Mouse (Mus musculus): ENCODE results near the gene Ranbp3. TPM values are rescaled to one million over a fixed set of nuclear protein-coding genes. Genes with fewer than 3 reads are reported as not detected.

Ranbp3 gene
- polyA plus RNA-seq, 1 experiment from 2014 or later, result 105 TPM

DNA sequence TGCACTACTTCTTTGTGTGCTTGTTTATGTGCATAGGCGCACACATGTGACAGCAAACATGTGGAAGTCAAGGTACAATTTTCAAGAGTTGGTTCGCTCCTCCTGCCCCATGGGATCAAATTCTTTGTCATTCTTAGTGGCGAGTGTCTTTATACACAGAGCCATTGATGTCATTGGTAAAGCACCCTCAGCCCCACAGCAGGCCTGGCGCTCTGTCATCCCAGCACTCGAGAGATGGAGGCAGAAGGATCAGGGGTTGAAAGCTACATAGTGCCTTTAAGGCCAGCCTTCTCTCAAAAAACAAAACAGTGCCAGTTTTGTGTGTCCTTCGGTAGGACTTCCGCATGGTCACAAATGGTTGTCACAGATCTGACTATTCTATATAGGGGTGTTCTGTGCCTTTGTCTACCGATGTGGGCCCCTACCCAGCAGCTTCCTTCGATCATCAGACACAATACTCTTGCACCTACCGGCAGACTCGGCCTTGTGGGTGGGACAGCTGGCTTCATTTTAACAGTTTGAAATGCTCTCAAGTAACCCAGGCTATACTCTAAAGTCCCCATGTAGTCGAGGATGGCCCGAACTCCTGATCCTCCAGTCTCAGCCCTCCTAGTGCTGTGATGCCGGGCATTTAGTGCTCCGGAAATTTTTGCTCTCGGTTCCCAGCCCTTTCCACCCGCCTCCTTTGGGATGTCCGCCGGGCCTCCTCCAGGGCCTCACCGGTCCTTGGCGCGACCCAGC lies 43.0 kb downstream of the Ranbp3 start:
- Histone ChIP-seq H3K27ac (peak overlapping the region; percentile 80), H3K4me2 (replicated peaks) (peak overlapping the region; percentile 80), H3K4me1 (peaks cover 35% of the 10 kb centered on the region), H3K9me3 (no peaks in the 10 kb centered on the region), H3K4me3 (peak overlapping the region; percentile 67), H3K36me3 (peaks cover 41% of the 10 kb centered on the region), H3K9ac (peak overlapping the region; percentile 84), H3K27me3 (no peaks in the 10 kb centered on the region)
- WGBS, result 26% methylated on average over 22 of the region's 22 CpGs
- ATAC-seq (ENCODE audit: low FRiP score, low read depth), result no peak

DNA sequence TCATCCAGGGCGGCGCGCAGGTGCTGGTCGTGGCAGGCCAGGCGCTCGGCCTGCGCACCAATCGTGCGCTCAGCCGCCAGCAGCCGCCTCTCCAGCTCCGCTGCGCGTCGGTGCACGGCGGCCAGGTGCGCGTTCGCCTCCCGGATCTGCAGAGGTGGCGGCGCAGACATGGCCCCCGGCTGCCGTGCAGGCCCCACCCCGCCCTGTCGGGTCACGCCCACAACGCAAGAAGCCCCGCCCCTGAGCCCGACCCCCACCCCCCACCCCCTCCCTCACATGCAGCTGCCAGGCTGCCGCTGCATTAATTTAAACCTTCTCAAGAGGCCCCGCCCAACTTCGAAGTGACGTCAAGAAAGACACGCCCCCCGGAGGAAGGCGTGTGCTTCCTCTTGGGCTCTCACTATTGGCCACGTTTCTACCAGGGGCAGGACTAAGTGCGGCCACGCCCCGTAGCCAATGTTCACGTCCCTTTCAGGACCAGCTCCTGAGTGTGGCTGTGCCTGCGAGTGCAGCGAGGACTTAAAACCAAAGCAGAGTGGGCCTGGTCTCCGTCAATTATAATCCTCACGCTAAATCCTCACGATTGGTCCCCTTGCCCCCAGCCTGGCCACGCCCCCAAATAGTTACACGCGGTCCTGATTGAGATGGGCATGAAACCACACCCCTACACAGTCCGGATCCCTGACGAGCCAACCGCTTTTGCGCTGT lies 43.7 kb downstream of the Ranbp3 start:
- Histone ChIP-seq H3K36me3 (peaks cover 41% of the 10 kb centered on the region), H3K9ac (peak overlapping the region; percentile 89), H3K27me3 (no peaks in the 10 kb centered on the region), H3K4me1 (peaks cover 37% of the 10 kb centered on the region), H3K4me3 (peak overlapping the region; percentile 67), H3K27ac (peak overlapping the region; percentile 80), H3K9me3 (no peaks in the 10 kb centered on the region), H3K4me2 (replicated peaks) (peak overlapping the region; percentile 80)
- under 1% methylated on average over 55 of the region's 55 CpGs for WGBS
- ATAC-seq (ENCODE audit: low FRiP score, low read depth), result peak; percentile 95

DNA sequence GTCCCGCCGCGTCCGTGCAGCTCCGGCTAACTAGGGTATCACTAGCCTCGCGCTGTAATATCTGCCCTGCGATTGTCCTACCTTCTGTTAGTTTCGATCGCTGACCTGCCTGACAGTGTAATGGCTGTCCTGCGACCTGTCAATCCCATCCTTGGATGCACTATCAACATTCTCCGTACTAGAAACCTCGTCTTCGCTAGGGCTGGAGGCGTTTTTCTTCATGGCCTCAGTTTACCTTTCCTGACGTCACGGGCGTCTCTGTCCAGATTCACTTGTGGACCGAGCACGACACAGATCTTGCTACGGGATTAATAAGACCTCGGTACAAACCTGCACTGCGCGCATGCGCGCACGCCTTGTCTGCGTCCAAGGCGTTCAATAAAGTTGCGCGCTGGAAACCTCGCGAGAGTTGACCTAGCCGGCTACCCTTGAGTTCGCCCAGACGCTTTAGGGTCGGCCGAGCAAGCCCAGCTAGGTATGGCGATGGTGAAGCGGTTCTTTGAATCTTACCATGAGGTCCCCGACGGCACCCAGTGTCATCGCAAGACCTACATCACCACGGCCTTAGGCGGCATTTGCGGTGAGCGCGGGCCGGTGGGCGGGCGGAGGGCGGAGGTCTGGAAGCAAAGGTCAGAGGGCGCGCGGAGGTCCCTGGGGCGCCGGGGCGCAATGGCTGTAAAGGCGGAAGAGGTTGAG lies 44.4 kb downstream of the Ranbp3 start, which contains the start of the genes Ndufa11 and Vmac:
Gene Ndufa11, plus strand, starts transcription at position 405 of the 696 bp plus-strand sequence.
Gene Vmac, minus strand, starts transcription at position 660 of the 696 bp plus-strand sequence.
- peak within 1 kb of the TSS; percentile 80 for H3K4me2 ChIP-seq (replicated peaks)
- ATAC-seq (ENCODE audit: low FRiP score, low read depth), result peak; percentile 70
- H3K27me3 ChIP-seq, result no peaks in the 10 kb centered on the region
- H3K4me1 ChIP-seq, result peaks cover 44% of the 10 kb centered on the region
- H3K36me3 ChIP-seq, result peaks cover 41% of the 10 kb centered on the region
- H3K4me3 ChIP-seq, result peak within 1 kb of the TSS; percentile 67
- WGBS, result under 1% methylated on average over 59 of the region's 59 CpGs
- peak within 1 kb of the TSS; percentile 89 for H3K9ac ChIP-seq
- peak within 1 kb of the TSS; percentile 80 for H3K27ac ChIP-seq
- H3K9me3 ChIP-seq, result no peaks in the 10 kb centered on the region

DNA sequence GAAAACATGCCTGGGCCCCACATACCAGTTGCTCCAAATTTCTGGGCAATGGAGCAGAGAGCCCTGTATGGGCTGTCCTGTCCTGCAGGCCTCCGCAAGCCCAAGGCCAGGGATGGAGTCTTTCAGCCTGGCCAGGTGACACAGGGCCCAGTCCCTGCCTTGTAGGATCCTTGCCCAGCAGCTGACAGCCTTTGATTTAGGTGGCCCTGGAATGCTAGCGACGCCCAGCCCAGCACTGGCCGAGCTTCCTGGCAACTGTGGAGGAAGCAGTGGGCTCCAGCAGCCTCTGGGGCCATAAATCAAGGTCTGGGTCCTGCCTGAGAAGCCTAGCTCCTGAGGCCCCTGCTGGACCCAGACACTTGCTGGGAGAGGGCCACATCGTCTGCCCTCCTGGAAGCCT lies 49.3 kb downstream of the Ranbp3 start:
- ATAC-seq (ENCODE audit: low FRiP score, low read depth), result no peak
- Histone ChIP-seq H3K9ac (peak overlapping the region; percentile 53), H3K27me3 (no peaks in the 10 kb centered on the region), H3K4me3 (no peak overlapping the region), H3K36me3 (peaks cover 45% of the 10 kb centered on the region), H3K9me3 (no peaks in the 10 kb centered on the region), H3K4me1 (peaks cover 66% of the 10 kb centered on the region), H3K4me2 (replicated peaks) (no peak overlapping the region; the same call in 1 of the 2 replicates), H3K27ac (peak overlapping the region; percentile 58)
- whole genome bisulfite sequencing, result 30% methylated on average over 5 of the region's 5 CpGs

GRCm38 (mm10) chr17:56723419-56724161 lies 50.5 kb downstream of the Ranbp3 start:
- Histone ChIP-seq H3K27me3 (no peaks in the 10 kb centered on the region), H3K4me2 (replicated peaks) (peak overlapping the region; percentile 28; the same call in 1 of the 2 replicates), H3K4me3 (0 out of 2 replicates have a peak overlapping the region, but pooled peaks have one; percentile 0), H3K9ac (peak overlapping the region; percentile 53; the same call in 1 of the 2 replicates), H3K36me3 (peaks cover 45% of the 10 kb centered on the region), H3K4me1 (peaks cover 71% of the 10 kb centered on the region), H3K9me3 (no peaks in the 10 kb centered on the region), H3K27ac (peak overlapping the region; percentile 69)
- WGBS, result 69% methylated on average over 11 of the region's 11 CpGs
- peak; percentile 57 for ATAC-seq (ENCODE audit: low FRiP score, low read depth)

- Histone ChIP-seq H3K27ac (peak overlapping the region; percentile 44), H3K4me3 (no peak overlapping the region), H3K4me1 (peaks cover 63% of the 10 kb centered on the region), H3K27me3 (no peaks in the 10 kb centered on the region), H3K9ac (peak overlapping the region; percentile 21; the same call in 1 of the 2 replicates), H3K4me2 (replicated peaks) (peak overlapping the region; percentile 2; the same call in 1 of the 2 replicates), H3K9me3 (no peaks in the 10 kb centered on the region), H3K36me3 (peaks cover 28% of the 10 kb centered on the region)
- 3% methylated on average over 7 of the region's 7 CpGs for WGBS
- ATAC-seq (ENCODE audit: low FRiP score, low read depth), result 0 out of 2 replicates have a peak, but pooled peaks have one; percentile 13
These were observed 54.0 kb downstream of the Ranbp3 start for GRCm38 (mm10) chr17:56727029-56727649.

DNA sequence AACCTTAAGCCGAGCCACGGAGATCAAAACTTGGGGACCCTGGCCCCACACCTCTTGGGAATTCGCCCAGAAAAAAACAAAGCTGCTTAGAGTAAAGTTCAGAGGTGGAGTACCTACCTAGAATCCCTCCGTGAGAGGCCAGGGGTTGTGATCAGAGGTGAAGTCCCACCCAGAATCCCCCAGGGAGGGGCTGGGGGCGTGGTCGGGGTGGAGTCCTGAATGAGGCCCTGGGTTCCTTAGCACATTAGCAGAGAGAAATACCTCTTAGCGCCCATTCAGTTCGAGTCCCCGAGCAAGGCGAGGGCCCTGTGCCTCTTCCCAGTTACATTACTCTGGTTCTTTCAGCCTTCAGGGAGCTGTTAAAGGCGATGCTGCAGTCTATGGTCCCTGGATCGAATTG lies 54.6 kb downstream of the Ranbp3 start:
- Histone ChIP-seq H3K9ac (0 out of 2 replicates have a peak overlapping the region, but pooled peaks have one; percentile 13), H3K27me3 (no peaks in the 10 kb centered on the region), H3K36me3 (peaks cover 23% of the 10 kb centered on the region), H3K4me3 (no peak overlapping the region), H3K4me1 (peaks cover 57% of the 10 kb centered on the region), H3K9me3 (no peaks in the 10 kb centered on the region), H3K4me2 (replicated peaks) (0 out of 2 replicates have a peak overlapping the region, but pooled peaks have one; percentile 11), H3K27ac (peak overlapping the region; percentile 44)
- ATAC-seq (ENCODE audit: low FRiP score, low read depth), result no peak
- 8% methylated on average over 12 of the region's 12 CpGs for WGBS

- Histone ChIP-seq H3K27ac (no peak overlapping the region), H3K27me3 (no peaks in the 10 kb centered on the region), H3K9me3 (no peaks in the 10 kb centered on the region), H3K4me1 (peaks cover 53% of the 10 kb centered on the region), H3K36me3 (peaks cover 18% of the 10 kb centered on the region), H3K9ac (0 out of 2 replicates have a peak overlapping the region, but pooled peaks have one; percentile 1), H3K4me2 (replicated peaks) (0 out of 2 replicates have a peak overlapping the region, but pooled peaks have one; percentile 11), H3K4me3 (no peak overlapping the region)
- ATAC-seq (ENCODE audit: low FRiP score, low read depth), result no peak
- WGBS, result 14% methylated on average over 12 of the region's 12 CpGs
These were observed 55.0 kb downstream of the Ranbp3 start for GRCm38 (mm10) chr17:56728117-56728516.

DNA sequence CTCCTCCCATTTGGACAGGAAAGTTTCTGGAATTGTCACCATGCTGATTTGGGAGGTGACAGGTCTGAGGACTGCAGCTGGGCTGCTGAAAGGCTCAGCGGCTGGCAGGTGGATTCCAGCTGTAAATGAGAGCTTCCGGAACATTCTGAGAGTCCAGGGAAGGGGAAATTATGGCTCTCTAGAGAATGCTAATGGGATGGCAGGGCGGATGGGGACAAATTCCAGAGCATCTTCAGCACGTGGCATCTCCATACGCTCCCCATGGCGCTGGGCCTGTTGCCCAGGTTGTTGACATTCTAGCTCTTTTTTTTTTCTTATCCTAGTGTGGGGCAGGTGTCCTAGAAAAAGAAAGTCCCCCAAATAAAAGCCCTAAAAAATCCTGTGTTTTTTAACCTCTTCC lies 56.1 kb downstream of the Ranbp3 start:
- 38% methylated on average over 6 of the region's 6 CpGs for WGBS
- no peak for ATAC-seq (ENCODE audit: low FRiP score, low read depth)
- no peak overlapping the region for H3K4me3 ChIP-seq

GRCm38 (mm10) chr17:56729656-56730055 lies 56.6 kb downstream of the Ranbp3 start:
- no peaks in the 10 kb centered on the region for H3K27me3 ChIP-seq
- peaks cover 37% of the 10 kb centered on the region for H3K4me1 ChIP-seq
- H3K4me3 ChIP-seq, result no peak overlapping the region
- 66% methylated on average over 2 of the region's 2 CpGs for WGBS
- ATAC-seq (ENCODE audit: low FRiP score, low read depth), result no peak
- H3K4me2 ChIP-seq (replicated peaks), result no peak overlapping the region
- H3K9ac ChIP-seq, result no peak overlapping the region
- H3K36me3 ChIP-seq, result peaks cover 8% of the 10 kb centered on the region; the same call in 1 of the 2 replicates
- no peaks in the 10 kb centered on the region for H3K9me3 ChIP-seq
- no peak overlapping the region for H3K27ac ChIP-seq

More for the DNA sequence above, 56.1 kb downstream of the Ranbp3 start:
- H3K27me3 ChIP-seq, result no peaks in the 10 kb centered on the region
- H3K27ac ChIP-seq, result no peak overlapping the region
- peaks cover 42% of the 10 kb centered on the region for H3K4me1 ChIP-seq
- no peaks in the 10 kb centered on the region for H3K9me3 ChIP-seq
- H3K36me3 ChIP-seq, result peaks cover 8% of the 10 kb centered on the region; the same call in 1 of the 2 replicates
- no peak overlapping the region for H3K4me2 ChIP-seq (replicated peaks)
- H3K9ac ChIP-seq, result no peak overlapping the region

DNA sequence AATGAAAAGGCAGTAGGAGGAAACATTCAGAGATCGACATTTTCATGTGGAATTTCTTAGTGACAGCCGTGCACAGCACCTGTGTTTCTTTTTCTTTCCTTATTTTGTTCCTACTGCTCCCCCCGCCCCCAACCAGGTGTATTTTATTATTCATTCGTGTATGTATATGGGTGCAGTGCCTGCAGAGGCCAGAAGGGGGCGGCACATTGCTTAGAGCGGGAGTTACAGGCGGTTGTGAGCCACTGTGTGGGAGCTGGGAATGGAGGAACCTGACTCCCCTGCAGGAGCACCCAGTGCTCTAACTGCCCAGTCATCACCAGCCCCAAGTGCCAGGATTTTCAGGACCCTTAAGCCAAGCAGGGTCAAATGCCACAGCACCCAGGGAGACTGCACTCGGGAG lies 63.4 kb downstream of the Ranbp3 start:
- Histone ChIP-seq H3K27me3 (no peaks in the 10 kb centered on the region), H3K27ac (no peak overlapping the region), H3K36me3 (no peaks in the 10 kb centered on the region), H3K9ac (no peak overlapping the region), H3K4me2 (replicated peaks) (no peak overlapping the region), H3K9me3 (no peaks in the 10 kb centered on the region), H3K4me1 (no peaks in the 10 kb centered on the region), H3K4me3 (no peak overlapping the region)
- ATAC-seq (ENCODE audit: low FRiP score, low read depth), result no peak
- WGBS, result 46% methylated on average over 8 of the region's 8 CpGs
